Comparison of ENCODE assay signal across 22 mouse cellular contexts in the genomic region with DNA sequence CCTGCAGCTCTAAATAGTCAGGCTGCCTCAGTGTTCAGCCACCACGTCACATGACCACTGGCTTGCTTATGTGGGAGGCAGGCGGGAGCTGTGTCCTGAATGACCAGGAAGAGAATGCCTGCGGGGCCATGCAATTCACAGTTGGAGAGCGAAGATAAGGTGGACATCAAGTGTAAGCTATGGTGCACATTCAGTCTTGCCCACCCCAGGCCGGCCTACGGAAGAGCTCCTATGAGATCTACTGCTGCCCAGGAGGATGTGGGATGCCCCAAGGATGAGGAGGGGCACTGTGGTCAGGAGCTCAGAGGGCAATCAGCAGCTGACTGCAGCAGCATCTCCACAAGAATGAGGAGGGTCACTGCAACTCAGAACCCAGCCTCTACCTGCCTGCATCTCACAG. TPM values are rescaled to one million over a fixed set of nuclear protein-coding genes. Genes with fewer than 3 reads are reported as not detected.
DNase-seq lines count a peak whose midpoint lies in the region; ATAC-seq and TF ChIP-seq lines count a peak whose summit lies in the region.
"Had no signal": no experiment of that assay in that cellular context is flagged by ENCODE, and none has a peak within 500 bp of the region (broad histone marks: within the 10 kb centered on the region; RNA-seq: fewer than 3 reads in every experiment).

No protein-coding gene starts in this region.

- no peaks in the 10 kb centered on the region for H3K9me3 ChIP-seq in liver, embryonic 13.5 days (replicated peaks)
- H3K9me3 ChIP-seq in liver, postnatal 0 days (ENCODE audit: low read length), result no peaks in the 10 kb centered on the region
- no peaks in the 10 kb centered on the region for H3K9me3 ChIP-seq in forebrain, embryonic 15.5 days
- H3K9me3 ChIP-seq in intestine, postnatal 0 days (ENCODE audit: control insufficient read depth), result no peaks in the 10 kb centered on the region
- H3K9me3 ChIP-seq: embryonic facial prominence, embryonic 15.5 days; G1E; heart, embryonic 12.5 days; hindbrain, embryonic 12.5 days had no signal

- peaks cover 37% of the 10 kb centered on the region for H3K36me3 ChIP-seq in liver, embryonic 13.5 days
- peaks cover 44% of the 10 kb centered on the region for H3K36me3 ChIP-seq in liver, postnatal 0 days (replicated peaks; ENCODE audit: insufficient read depth, low read length)
- H3K36me3 ChIP-seq in forebrain, embryonic 15.5 days, result peaks cover 47% of the 10 kb centered on the region
- peaks cover 76% of the 10 kb centered on the region for H3K36me3 ChIP-seq in intestine, postnatal 0 days (ENCODE audit: control insufficient read depth, insufficient read depth)

- H3K4me1 ChIP-seq in liver, embryonic 13.5 days (replicated peaks), result peaks cover 2% of the 10 kb centered on the region
- H3K4me1 ChIP-seq in liver, postnatal 0 days (ENCODE audit: insufficient read depth), result no peaks in the 10 kb centered on the region
- no peaks in the 10 kb centered on the region for H3K4me1 ChIP-seq in forebrain, embryonic 15.5 days
- no peaks in the 10 kb centered on the region for H3K4me1 ChIP-seq in intestine, postnatal 0 days (replicated peaks; ENCODE audit: control insufficient read depth, insufficient read depth, low read length)
- H3K4me1 ChIP-seq: embryonic facial prominence, embryonic 15.5 days; hindbrain, embryonic 12.5 days had no signal

- no peaks in the 10 kb centered on the region for H3K27me3 ChIP-seq in liver, embryonic 13.5 days
- no peaks in the 10 kb centered on the region for H3K27me3 ChIP-seq in liver, postnatal 0 days (ENCODE audit: insufficient read depth, low read length)
- H3K27me3 ChIP-seq in forebrain, embryonic 15.5 days, result no peaks in the 10 kb centered on the region
- H3K27me3 ChIP-seq in intestine, postnatal 0 days (replicated peaks; ENCODE audit: control insufficient read depth, insufficient read depth, low read length), result no peaks in the 10 kb centered on the region
- H3K27me3 ChIP-seq: embryonic facial prominence, embryonic 15.5 days; heart, embryonic 12.5 days; hindbrain, embryonic 12.5 days had no signal

- TF ChIP-seq CTCF in liver, postnatal 0 days (IDR thresholded peaks at IDR 0.05; ENCODE audit: low read depth), result no peak
- TF ChIP-seq CTCF in intestine, postnatal 0 days (IDR thresholded peaks at IDR 0.05; ENCODE audit: low read depth), result no peak

- H3K9ac ChIP-seq in liver, embryonic 13.5 days, result no peak overlapping the region
- no peak overlapping the region for H3K9ac ChIP-seq in liver, postnatal 0 days (replicated peaks)
- no peak overlapping the region for H3K9ac ChIP-seq in forebrain, embryonic 15.5 days (replicated peaks)
- no peak overlapping the region for H3K9ac ChIP-seq in intestine, postnatal 0 days (ENCODE audit: low read depth, low read length)
- H3K9ac ChIP-seq: embryonic facial prominence, embryonic 15.5 days; heart, embryonic 12.5 days; hindbrain, embryonic 12.5 days had no signal

- DNase-seq in 416B (ENCODE audit: low read depth), result peak; percentile 97
- no peak for DNase-seq in liver, embryonic 13.5 days
- DNase-seq in liver, postnatal 0 days, result no peak
- no peak for DNase-seq in Muller cell, postnatal 12 days (ENCODE audit: inconsistent ontology term)
- DNase-seq: adrenal gland, postnatal 14 days; B cell, adult 2 months; cerebellum, adult 11-12 months; cerebellum, adult 9-11 months; embryo, embryonic 11 days; gastrocnemius, postnatal 10 days; heart, adult 2 months had no signal

- H3K4me2 ChIP-seq in liver, embryonic 13.5 days, result no peak overlapping the region
- H3K4me2 ChIP-seq in liver, postnatal 0 days (ENCODE audit: low read depth, low read length), result no peak overlapping the region
- H3K4me2 ChIP-seq in forebrain, embryonic 15.5 days (replicated peaks), result no peak overlapping the region
- no peak overlapping the region for H3K4me2 ChIP-seq in intestine, postnatal 0 days (replicated peaks; ENCODE audit: low read depth)
- H3K4me2 ChIP-seq: embryonic facial prominence, embryonic 15.5 days; heart, embryonic 12.5 days; hindbrain, embryonic 12.5 days had no signal

- no peak for TF ChIP-seq EP300 in liver, postnatal 0 days (IDR thresholded peaks at IDR 0.05; ENCODE audit: low read depth)

- peak overlapping the region; percentile 8; the same call in 1 of the 2 replicates for H3K27ac ChIP-seq in liver, embryonic 13.5 days
- no peak overlapping the region for H3K27ac ChIP-seq in liver, postnatal 0 days (ENCODE audit: low read depth)
- no peak overlapping the region for H3K27ac ChIP-seq in forebrain, embryonic 15.5 days (replicated peaks)
- H3K27ac ChIP-seq in intestine, postnatal 0 days (ENCODE audit: low read depth, low read length), result no peak overlapping the region
- H3K27ac ChIP-seq: embryonic facial prominence, embryonic 15.5 days; heart, adult 2 months; hindbrain, embryonic 12.5 days; hindbrain, postnatal 0 days had no signal

- no peak overlapping the region for H3K4me3 ChIP-seq in liver, embryonic 13.5 days (replicated peaks)
- H3K4me3 ChIP-seq in liver, postnatal 0 days (ENCODE audit: low read depth, low read length), result no peak overlapping the region
- no peak overlapping the region for H3K4me3 ChIP-seq in forebrain, embryonic 15.5 days
- no peak overlapping the region for H3K4me3 ChIP-seq in intestine, postnatal 0 days (ENCODE audit: low read depth, low read length)
- H3K4me3 ChIP-seq: embryonic facial prominence, embryonic 15.5 days; erythroblast, embryonic 14.5 days; heart, adult 2 months; heart, embryonic 12.5 days; hindbrain, embryonic 12.5 days had no signal

- peak; percentile 70 for ATAC-seq in common myeloid progenitor, adult 5-6 weeks (replicated peaks; ENCODE audit: low read depth, poor library complexity, severe bottlenecking)
- peak; percentile 31 for ATAC-seq in liver, embryonic 13.5 days (ENCODE audit: low read depth)
- ATAC-seq in liver, postnatal 0 days, result peak; percentile 26; the same call in 1 of the 2 replicates
- no peak for ATAC-seq in forebrain, embryonic 15.5 days (replicated peaks)
- ATAC-seq in intestine, postnatal 0 days, result no peak
- ATAC-seq: CD4-positive, CD25-positive, alpha-beta regulatory T cell, adult 4 months; forebrain, embryonic 16.5 days; hindbrain, postnatal 0 days had no signal

- WGBS in liver, embryonic 13.5 days (ENCODE audit: insufficient replicate concordance), result 46% methylated on average over 6 of the region's 6 CpGs
- WGBS in liver, postnatal 0 days (ENCODE audit: insufficient replicate concordance), result 54% methylated on average over 6 of the region's 6 CpGs
- WGBS in forebrain, embryonic 15.5 days, result 92% methylated on average over 6 of the region's 6 CpGs
- 90% methylated on average over 6 of the region's 6 CpGs for WGBS in intestine, postnatal 0 days

RNA-seq across cellular contexts. Expression of a gene that starts 41.0 kb away (rescaled TPM):
- total RNA-seq in common myeloid progenitor, adult 5-6 weeks (2017), result 27.8 and 29.0 TPM in 2 replicates
- polyA plus RNA-seq in liver, embryonic 13.5 days (2015; fragmentation: Nextera tagmentation; extraction: Ambion mirVana), result 15.6 and 15.8 TPM in 2 replicates
- 13.9 and 14.7 TPM in 2 replicates for polyA plus RNA-seq in liver, postnatal 0 days (2015; fragmentation: Nextera tagmentation; extraction: Ambion mirVana)
- 27.2 and 27.5 TPM in 2 replicates for polyA plus RNA-seq in forebrain, embryonic 15.5 days (2015; fragmentation: Nextera tagmentation; extraction: Ambion mirVana)
- 28.1 and 32.1 TPM in 2 replicates for polyA plus RNA-seq in intestine, postnatal 0 days (2015; fragmentation: Nextera tagmentation; extraction: Ambion mirVana)

Comparison
In these comparisons a context has a peak if more than half of its experiments do, and no peak if none do; other contexts are left out.
1. ATAC-seq: peak in common myeloid progenitor, adult 5-6 weeks (single experiment), liver, embryonic 13.5 days (single experiment) and liver, postnatal 0 days (single experiment); none in forebrain, embryonic 15.5 days (single experiment) and intestine, postnatal 0 days (single experiment).